Mouse (Mus musculus) forebrain, embryonic 14.5 days (tissue): ENCODE data around the gene Dazap1. TPM values are rescaled to one million over a fixed set of nuclear protein-coding genes. Genes with fewer than 3 reads are reported as not detected.
A peak's percentile ranks its signal among the peaks of the same experiment; 100 is the strongest.
"Not testable (repeated sequence)": the region's sequence is repeated elsewhere in the genome, so short reads cannot be mapped to it uniquely, and the experiment has no call there.

Experiments
- ATAC-seq: fragments of 200-750 bp; cut with Nextera tagmentation; 2 replicates; pipeline ENCODE4 v1.8.0; 2017; ENCODE audit warnings: mild to moderate bottlenecking, moderate library complexity
- DNase-seq: peaks from one replicate; pipeline ENCODE4 v3.0.0-alpha.2; 2015; ENCODE audit warnings: low spot score
- H3K27ac ChIP-seq: fragments of 300-500 bp; sonication (generic); 2 replicates; pipeline ENCODE4 v1.5.1; 2014; ENCODE audit warnings: low read depth, mild to moderate bottlenecking, control low read depth, low read length, moderate library complexity
- H3K27me3 ChIP-seq: fragments of 300-500 bp; sonication (generic); replicated peaks from 2 replicates; pipeline ENCODE4 v1.6.1; 2014; ENCODE audit warnings: low read length, control low read depth, mixed read lengths; ENCODE audit not compliant: control insufficient read depth, insufficient read depth
- H3K36me3 ChIP-seq: fragments of 300-500 bp; sonication (generic); 2 replicates; pipeline ENCODE4 v1.6.1; 2014; ENCODE audit warnings: low read length, control low read depth; ENCODE audit not compliant: control insufficient read depth, insufficient read depth
- H3K4me1 ChIP-seq: fragments of 300-500 bp; sonication (generic); 2 replicates; pipeline ENCODE4 v1.6.1; 2014; ENCODE audit warnings: antibody characterized with exemption, low read length, control low read depth; ENCODE audit not compliant: control insufficient read depth, insufficient read depth
- H3K4me2 ChIP-seq: fragments of 300-500 bp; sonication (generic); 2 replicates; pipeline ENCODE4 v1.6.1; 2014; ENCODE audit warnings: mild to moderate bottlenecking, control low read depth, low read length
- H3K4me3 ChIP-seq: fragments of 300-500 bp; sonication (generic); 2 replicates; pipeline ENCODE4 v1.5.1; 2014; ENCODE audit warnings: low read depth, low read length, control low read depth
- H3K9ac ChIP-seq: fragments of 300-500 bp; sonication (generic); 2 replicates; pipeline ENCODE4 v1.6.1; 2014; ENCODE audit warnings: mild to moderate bottlenecking, low read length, control low read depth, moderate library complexity
- H3K9me3 ChIP-seq: fragments of 300-500 bp; sonication (generic); replicated peaks from 2 replicates; pipeline ENCODE4 v1.6.1; 2016; ENCODE audit warnings: low read length, control low read depth, mixed read lengths; ENCODE audit not compliant: control insufficient read depth
- WGBS: fragments of 180-500 bp; shearing (Covaris S2); extraction: QIAGEN DNeasy Blood & Tissue Kit; methylation state at CpG from one replicate; pipeline ENCODE4 v1.1.7; 2014; 5-methylcytosine and 5-hydroxymethylcytosine counted together
- polyA plus RNA-seq: library from polyadenylated mRNA; unstranded; fragments of >200 nt; fragmentation: Nextera tagmentation; extraction: Ambion mirVana; gene quantifications from 2 replicates; pipeline ENCODE4 v1.2.1, GENCODE M21; 2014

The Dazap1 gene
- polyA plus RNA-seq, 1 experiment from 2014 or later = 46.0 TPM

GRCm38 (mm10) chr10:80245600-80245999 is 15.7 kb upstream of the Dazap1 start:
- H3K9me3 ChIP-seq = no peaks in the 10 kb centered on the region
- 5% methylated on average over 4 of the region's 4 CpGs for whole genome bisulfite sequencing
- no peak overlapping the region for H3K27ac ChIP-seq
- no peak overlapping the region for H3K4me2 ChIP-seq
- 0 out of 2 replicates have a peak, but pooled peaks have one; percentile 13 for ATAC-seq
- H3K9ac ChIP-seq = no peak overlapping the region
- H3K4me1 ChIP-seq = peaks cover 6% of the 10 kb centered on the region
- peaks cover 40% of the 10 kb centered on the region for H3K36me3 ChIP-seq
- H3K27me3 ChIP-seq = no peaks in the 10 kb centered on the region
- DNase-seq = peak; percentile 94
- H3K4me3 ChIP-seq = no peak overlapping the region

GRCm38 (mm10) chr10:80247849-80248248 is 13.4 kb upstream of the Dazap1 start:
- H3K4me1 ChIP-seq = peaks cover 6% of the 10 kb centered on the region
- H3K27ac ChIP-seq = no peak overlapping the region
- peaks cover 22% of the 10 kb centered on the region for H3K36me3 ChIP-seq
- H3K9ac ChIP-seq = no peak overlapping the region
- H3K4me2 ChIP-seq = no peak overlapping the region
- 45% methylated on average over 6 of the region's 6 CpGs for WGBS
- no peak overlapping the region for H3K4me3 ChIP-seq
- ATAC-seq (no peak), DNase-seq (peak; percentile 70)
- no peaks in the 10 kb centered on the region for H3K9me3 ChIP-seq
- H3K27me3 ChIP-seq = no peaks in the 10 kb centered on the region

- H3K4me1 ChIP-seq, ATAC-seq, DNase-seq, H3K9ac ChIP-seq, H3K27me3 ChIP-seq, H3K27ac ChIP-seq, H3K9me3 ChIP-seq: not testable (repeated sequence)
- 52% methylated on average over 3 of the region's 3 CpGs for WGBS
- Histone ChIP-seq H3K4me3 (peak overlapping the region; percentile 64), H3K36me3 (peaks cover 21% of the 10 kb centered on the region), H3K4me2 (peak overlapping the region; percentile 96)
Observed at GRCm38 (mm10) chr10:80248437-80248836, 12.8 kb upstream of the Dazap1 start.

GRCm38 (mm10) chr10:80248971-80249640 is 12.2 kb upstream of the Dazap1 start, which contains the start of gene Ndufs7:
TSS of gene Ndufs7 (plus strand) at chr10:80249121.
- Histone ChIP-seq H3K4me3 (peak within 1 kb of the TSS; percentile 64), H3K36me3 (peaks cover 21% of the 10 kb centered on the region), H3K9me3 (no peaks in the 10 kb centered on the region), H3K4me2 (peak within 1 kb of the TSS; percentile 96), H3K27ac (peak within 1 kb of the TSS; percentile 87), H3K9ac (peak within 1 kb of the TSS; percentile 77), H3K27me3 (no peaks in the 10 kb centered on the region), H3K4me1 (peaks cover 6% of the 10 kb centered on the region)
- DNase-seq = peak; percentile 96
- WGBS = under 1% methylated on average over 53 of the region's 53 CpGs
- ATAC-seq = peak; percentile 89

GRCm38 (mm10) chr10:80250059-80250458 is 11.2 kb upstream of the Dazap1 start:
- H3K4me2 ChIP-seq = peak overlapping the region; percentile 96
- ATAC-seq (no peak), DNase-seq (no peak)
- peaks cover 26% of the 10 kb centered on the region for H3K36me3 ChIP-seq
- H3K27me3 ChIP-seq = no peaks in the 10 kb centered on the region
- 35% methylated on average over 2 of the region's 2 CpGs for WGBS
- peak overlapping the region; percentile 77 for H3K9ac ChIP-seq
- H3K9me3 ChIP-seq = no peaks in the 10 kb centered on the region
- H3K4me1 ChIP-seq = peaks cover 6% of the 10 kb centered on the region
- H3K27ac ChIP-seq = no peak overlapping the region
- peak overlapping the region; percentile 64 for H3K4me3 ChIP-seq

GRCm38 (mm10) chr10:80250573-80250972 is 10.7 kb upstream of the Dazap1 start:
- ATAC-seq = no peak
- peak overlapping the region; percentile 64; the same call in 1 of the 2 replicates for H3K4me3 ChIP-seq

GRCm38 (mm10) chr10:80252011-80252410 is 9.3 kb upstream of the Dazap1 start:
- DNase-seq = no peak
- ATAC-seq = no peak
- Histone ChIP-seq H3K27me3 (no peaks in the 10 kb centered on the region), H3K9me3 (no peaks in the 10 kb centered on the region), H3K36me3 (peaks cover 45% of the 10 kb centered on the region), H3K4me2 (no peak overlapping the region), H3K4me3 (no peak overlapping the region), H3K4me1 (peaks cover 6% of the 10 kb centered on the region), H3K27ac (no peak overlapping the region), H3K9ac (no peak overlapping the region)

More at GRCm38 (mm10) chr10:80250573-80250972, 10.7 kb upstream of the Dazap1 start:
- no peak for DNase-seq
- H3K27me3 ChIP-seq = no peaks in the 10 kb centered on the region
- H3K9ac ChIP-seq = 0 out of 2 replicates have a peak overlapping the region, but pooled peaks have one; percentile 5
- H3K36me3 ChIP-seq = peaks cover 31% of the 10 kb centered on the region
- H3K4me2 ChIP-seq = peak overlapping the region; percentile 96; the same call in 1 of the 2 replicates
- WGBS = 88% methylated on average over 4 of the region's 4 CpGs
- H3K27ac ChIP-seq = no peak overlapping the region
- peaks cover 6% of the 10 kb centered on the region for H3K4me1 ChIP-seq
- H3K9me3 ChIP-seq = no peaks in the 10 kb centered on the region

GRCm38 (mm10) chr10:80252493-80253274 is 8.6 kb upstream of the Dazap1 start:
- no peak for ATAC-seq
- DNase-seq = no peak
- Histone ChIP-seq H3K27me3 (no peaks in the 10 kb centered on the region), H3K9me3 (no peaks in the 10 kb centered on the region), H3K36me3 (peaks cover 50% of the 10 kb centered on the region), H3K4me1 (peaks cover 6% of the 10 kb centered on the region), H3K27ac (no peak overlapping the region), H3K4me3 (no peak overlapping the region), H3K4me2 (no peak overlapping the region), H3K9ac (no peak overlapping the region)
- 91% methylated on average over 11 of the region's 11 CpGs for WGBS

- no peaks in the 10 kb centered on the region for H3K27me3 ChIP-seq
- H3K9me3 ChIP-seq = no peaks in the 10 kb centered on the region
- ATAC-seq (no peak), DNase-seq (no peak)
- no peak overlapping the region for H3K4me2 ChIP-seq
- H3K27ac ChIP-seq = no peak overlapping the region
- peaks cover 6% of the 10 kb centered on the region for H3K4me1 ChIP-seq
- H3K4me3 ChIP-seq = no peak overlapping the region
- peaks cover 59% of the 10 kb centered on the region for H3K36me3 ChIP-seq
- no peak overlapping the region for H3K9ac ChIP-seq
- WGBS = 86% methylated on average over 6 of the region's 6 CpGs
Observed at GRCm38 (mm10) chr10:80253551-80253950, 7.7 kb upstream of the Dazap1 start.
